Mouse (Mus musculus) spleen, adult 2 months (tissue): ENCODE measurements around the gene 9130213A22Rik. TPM values are rescaled to one million over a fixed set of nuclear protein-coding genes. Genes with fewer than 3 reads are reported as not detected.

Experiments
- DNase-seq, 2 experiments: peaks; one replicate each; pipeline versions ENCODE4 v3.0.0 to v3.0.0-alpha.2; 2012 to 2021; ENCODE audit warnings: low spot score in 2 of 2, low read depth in 1 of 2
- H3K27ac ChIP-seq: fragments of 200-500 bp; 2 replicates; pipeline ENCODE4 v1.5.1; 2012; ENCODE audit warnings: low read length, inconsistent platforms; ENCODE audit not compliant: insufficient read depth
- H3K27me3 ChIP-seq: fragments of 200-500 bp; 2 replicates; pipeline ENCODE4 v1.6.1; 2012; ENCODE audit warnings: mild to moderate bottlenecking, moderate library complexity, low read length, inconsistent platforms; ENCODE audit not compliant: control insufficient read depth, insufficient read depth
- H3K36me3 ChIP-seq: fragments of 200-500 bp; 2 replicates; pipeline ENCODE4 v1.6.1; 2012; ENCODE audit warnings: mild to moderate bottlenecking, low read length, inconsistent platforms; ENCODE audit not compliant: control insufficient read depth, insufficient read depth
- H3K4me1 ChIP-seq: fragments of 200-500 bp; 2 replicates; pipeline ENCODE4 v1.6.1; 2011; ENCODE audit warnings: inconsistent platforms; ENCODE audit not compliant: control insufficient read depth, insufficient read depth, insufficient read length
- H3K4me3 ChIP-seq: fragments of 200-500 bp; 2 replicates; pipeline ENCODE4 v1.5.1; 2011; ENCODE audit warnings: mild to moderate bottlenecking, inconsistent platforms; ENCODE audit not compliant: insufficient read depth, insufficient read length; ENCODE audit errors: extremely low read depth
- CTCF ChIP-seq: fragments of 200-500 bp; IDR thresholded peaks from 2 replicates; pipeline ENCODE4 v1.5.1; 2011; ENCODE audit warnings: mild to moderate bottlenecking, inconsistent platforms; ENCODE audit not compliant: insufficient read depth, insufficient read length, insufficient replicate concordance; ENCODE audit errors: extremely low read depth
- POLR2A ChIP-seq: fragments of 200-500 bp; IDR thresholded peaks from 2 replicates; pipeline ENCODE4 v1.6.1; 2011; ENCODE audit warnings: low read depth, low read length, inconsistent platforms
- WGBS: fragments of 180-500 bp; shearing (Covaris S2); methylation state at CpG from one replicate; pipeline ENCODE4 v1.1.7; 2018; 5-methylcytosine and 5-hydroxymethylcytosine counted together
- polyA plus RNA-seq: library from polyadenylated mRNA; depleted of rRNA; stranded (reverse); fragments of >200 nt; gene quantifications from 2 replicates; pipeline ENCODE4 v1.2.3, GENCODE M21; 2012

9130213A22Rik gene
- polyA plus RNA-seq, 1 experiment: 0.40 TPM

- Histone ChIP-seq H3K27ac (no peak overlapping the region), H3K36me3 (no peaks in the 10 kb centered on the region), H3K4me1 (peaks cover 7% of the 10 kb centered on the region; the same call in 1 of the 2 replicates), H3K27me3 (no peaks in the 10 kb centered on the region), H3K4me3 (no peak overlapping the region)
- WGBS: 64% methylated on average over 5 of the region's 5 CpGs
- no peak for DNase-seq
- TF ChIP-seq POLR2A (no peak), CTCF (no peak)
Observed at GRCm38 (mm10) chr11:69133566-69133922, 11.2 kb upstream of the 9130213A22Rik start.

DNA sequence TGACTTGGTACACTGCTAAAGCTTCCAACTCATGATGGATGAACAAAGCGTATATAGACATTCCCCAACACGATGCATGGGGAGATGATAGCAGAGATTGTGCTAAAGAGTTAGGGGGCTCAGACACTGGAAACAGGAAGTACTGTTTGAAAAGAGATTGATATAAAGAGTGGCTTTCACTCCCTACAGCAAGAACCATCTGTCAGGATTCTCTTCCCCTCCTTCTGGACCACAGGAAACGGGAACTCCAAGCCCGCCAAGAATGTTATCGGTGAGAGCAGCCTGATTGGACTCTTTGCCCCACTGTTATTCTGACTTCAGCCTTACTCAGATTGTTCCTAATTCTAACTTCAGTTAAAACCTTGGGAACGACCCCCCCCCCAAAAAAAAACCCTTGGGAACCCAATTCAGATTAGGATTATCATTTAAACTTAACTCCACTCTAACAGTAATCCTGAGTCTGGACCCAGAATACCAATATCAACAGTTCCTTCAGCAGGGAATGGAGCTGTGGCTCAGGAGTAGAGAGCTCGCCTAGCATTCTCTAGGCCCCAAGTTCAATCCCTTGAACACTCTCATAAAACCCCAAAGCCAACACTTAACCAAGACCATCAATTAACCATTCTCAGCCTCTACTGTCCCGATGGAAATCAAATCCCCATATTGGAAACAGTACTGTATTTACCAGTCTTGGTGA is 6.2 kb upstream of the 9130213A22Rik start:
- TF ChIP-seq CTCF: no peak
- TF ChIP-seq POLR2A: no peak
- H3K4me1 ChIP-seq: peaks cover 5% of the 10 kb centered on the region; the same call in 1 of the 2 replicates
- H3K27me3 ChIP-seq: no peaks in the 10 kb centered on the region
- 64% methylated on average over 8 of the region's 8 CpGs for WGBS
- no peak for DNase-seq
- H3K27ac ChIP-seq: no peak overlapping the region
- H3K36me3 ChIP-seq: no peaks in the 10 kb centered on the region
- no peak overlapping the region for H3K4me3 ChIP-seq

- TF ChIP-seq CTCF (no peak), POLR2A (no peak)
- 69% methylated on average over 2 of the region's 2 CpGs for WGBS
- 0 out of 2 replicates have a peak, but pooled peaks cover 5% of the 10 kb centered on the region for H3K27me3 ChIP-seq
Observed at GRCm38 (mm10) chr11:69126706-69127095, 4.3 kb upstream of the 9130213A22Rik start.

GRCm38 (mm10) chr11:69125919-69126705 is 3.7 kb upstream of the 9130213A22Rik start:
- H3K4me1 ChIP-seq: peaks cover 5% of the 10 kb centered on the region; the same call in 1 of the 2 replicates
- WGBS: 7% methylated on average over 20 of the region's 20 CpGs
- H3K27me3 ChIP-seq: 0 out of 2 replicates have a peak, but pooled peaks cover 5% of the 10 kb centered on the region
- TF ChIP-seq CTCF (no peak), POLR2A (no peak)
- H3K27ac ChIP-seq: no peak overlapping the region
- H3K36me3 ChIP-seq: no peaks in the 10 kb centered on the region
- H3K4me3 ChIP-seq: peak overlapping the region; percentile 70
- DNase-seq: no peak

More at GRCm38 (mm10) chr11:69126706-69127095, 4.3 kb upstream of the 9130213A22Rik start:
- no peaks in the 10 kb centered on the region for H3K36me3 ChIP-seq
- H3K27ac ChIP-seq: no peak overlapping the region
- no peak overlapping the region for H3K4me3 ChIP-seq
- no peak for DNase-seq
- peaks cover 5% of the 10 kb centered on the region; the same call in 1 of the 2 replicates for H3K4me1 ChIP-seq

- 0 out of 2 replicates have a peak, but pooled peaks cover 5% of the 10 kb centered on the region for H3K27me3 ChIP-seq
- 1% methylated on average over 3 of the region's 3 CpGs for WGBS
- peak within 1 kb of the TSS; percentile 70 for H3K4me3 ChIP-seq
- peak within 1 kb of the TSS; percentile 85 for H3K27ac ChIP-seq
- TF ChIP-seq POLR2A: no peak
- TF ChIP-seq CTCF: no peak
- DNase-seq: no peak
- H3K4me1 ChIP-seq: peaks cover 5% of the 10 kb centered on the region; the same call in 1 of the 2 replicates
- H3K36me3 ChIP-seq: no peaks in the 10 kb centered on the region
Observed at GRCm38 (mm10) chr11:69125852-69125918, 3.3 kb upstream of the 9130213A22Rik start, which contains the start of gene Aloxe3. TSS of gene Aloxe3 (plus strand) at chr11:69125896.

DNA sequence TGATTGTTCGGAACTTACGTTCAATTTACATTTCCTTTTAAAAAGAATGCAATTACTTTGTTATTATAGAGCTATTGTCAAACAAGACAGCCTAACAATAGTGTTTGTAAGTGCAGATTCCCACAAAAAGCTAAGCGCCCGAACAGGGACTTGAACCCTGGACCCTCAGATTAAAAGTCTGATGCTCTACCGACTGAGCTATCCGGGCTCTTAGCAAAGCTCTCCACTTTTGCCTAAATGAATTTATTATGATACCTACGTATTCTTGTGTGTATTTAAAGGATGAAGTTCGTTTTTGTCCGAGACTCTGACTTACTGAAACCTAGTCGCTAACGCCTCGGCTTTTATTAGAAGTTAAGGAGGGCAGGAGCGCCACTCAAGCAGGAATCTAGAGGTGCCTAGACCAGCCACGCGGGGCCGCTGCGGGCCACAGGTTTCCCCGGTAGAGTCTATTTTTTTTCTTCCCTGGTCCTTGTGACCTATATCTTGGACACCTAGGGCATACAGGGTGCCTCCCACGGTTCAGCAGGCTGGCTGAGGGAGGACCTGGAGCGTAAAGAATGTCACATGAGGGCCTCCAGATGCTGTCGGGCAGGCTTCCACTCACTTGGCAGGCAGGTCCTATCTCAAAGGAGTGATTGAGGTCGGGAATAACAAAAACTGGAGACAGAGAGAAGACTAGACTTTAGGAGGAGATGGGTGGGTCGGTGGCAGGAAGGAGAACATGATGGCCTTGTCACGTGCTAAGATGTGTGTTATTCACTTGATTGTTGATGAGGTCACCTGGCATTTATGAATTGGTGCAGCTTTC is 2.9 kb upstream of the 9130213A22Rik start:
- WGBS: under 1% methylated on average over 24 of the region's 24 CpGs
- peak; percentile 75 to 83 for DNase-seq
- Histone ChIP-seq H3K27ac (peak overlapping the region; percentile 85), H3K4me3 (peak overlapping the region; percentile 70), H3K4me1 (peaks cover 5% of the 10 kb centered on the region; the same call in 1 of the 2 replicates), H3K36me3 (no peaks in the 10 kb centered on the region), H3K27me3 (0 out of 2 replicates have a peak, but pooled peaks cover 5% of the 10 kb centered on the region)
- TF ChIP-seq POLR2A: no peak
- TF ChIP-seq CTCF: 0 out of 2 replicates have a peak, but pooled peaks have one; percentile 15

GRCm38 (mm10) chr11:69124498-69124847 is 2.1 kb upstream of the 9130213A22Rik start:
- 0 out of 2 replicates have a peak, but pooled peaks cover 5% of the 10 kb centered on the region for H3K27me3 ChIP-seq
- TF ChIP-seq POLR2A (no peak), CTCF (no peak)
- 1% methylated on average over 3 of the region's 3 CpGs for WGBS
- peak; percentile 47 to 72 for DNase-seq
- no peaks in the 10 kb centered on the region for H3K36me3 ChIP-seq
- peaks cover 5% of the 10 kb centered on the region; the same call in 1 of the 2 replicates for H3K4me1 ChIP-seq
- no peak overlapping the region; the same call in 1 of the 2 replicates for H3K4me3 ChIP-seq
- H3K27ac ChIP-seq: no peak overlapping the region
